Mouse (Mus musculus) small intestine, adult 2 months (tissue): ENCODE measurements around the gene Iqcn. TPM values are rescaled to one million over a fixed set of nuclear protein-coding genes. Genes with fewer than 3 reads are reported as not detected.

Experiments
- H3K27ac ChIP-seq: fragments of 200-500 bp; 2 replicates; pipeline ENCODE4 v1.5.1; 2012; ENCODE audit warnings: low read depth, low read length, control low read depth, inconsistent platforms; ENCODE audit not compliant: insufficient read depth
- H3K27me3 ChIP-seq: fragments of 200-500 bp; 2 replicates; pipeline ENCODE4 v1.6.1; 2012; ENCODE audit warnings: mild to moderate bottlenecking, moderate library complexity, low read length, inconsistent platforms; ENCODE audit not compliant: control insufficient read depth, insufficient read depth
- H3K36me3 ChIP-seq: fragments of 200-500 bp; 2 replicates; pipeline ENCODE4 v1.6.1; 2012; ENCODE audit warnings: mild to moderate bottlenecking, low read length, control low read depth, inconsistent platforms; ENCODE audit not compliant: control insufficient read depth, insufficient read depth
- H3K4me1 ChIP-seq: fragments of 200-500 bp; 2 replicates; pipeline ENCODE4 v1.6.1; 2012; ENCODE audit warnings: low read length, inconsistent platforms, mixed read lengths; ENCODE audit not compliant: control insufficient read depth, insufficient read depth, insufficient read length
- H3K4me3 ChIP-seq: fragments of 200-500 bp; 2 replicates; pipeline ENCODE4 v1.5.1; 2012; ENCODE audit warnings: low read depth, mild to moderate bottlenecking, control low read depth, inconsistent platforms, low read length, moderate library complexity
- CTCF ChIP-seq: fragments of 200-500 bp; IDR thresholded peaks from 2 replicates; pipeline ENCODE4 v1.5.1; 2012; ENCODE audit warnings: low read depth, mild to moderate bottlenecking, control low read depth, inconsistent platforms, low read length, moderate library complexity, mixed read lengths; ENCODE audit not compliant: insufficient replicate concordance, insufficient read length; ENCODE audit errors: extremely low read depth
- POLR2A ChIP-seq: fragments of 200-500 bp; IDR thresholded peaks from 2 replicates; pipeline ENCODE4 v1.6.1; 2012; ENCODE audit warnings: low read depth, mild to moderate bottlenecking, control low read depth, inconsistent platforms, low read length, moderate library complexity
- WGBS: fragments of 180-500 bp; shearing (Covaris S2); methylation state at CpG from one replicate; pipeline ENCODE4 v1.1.7; 2018; 5-methylcytosine and 5-hydroxymethylcytosine counted together
- polyA plus RNA-seq: library from polyadenylated mRNA; depleted of rRNA; stranded (reverse); fragments of >200 nt; gene quantifications from 2 replicates; pipeline ENCODE4 v1.2.3, GENCODE M21; 2012

The Iqcn gene
- polyA plus RNA-seq, 1 experiment: 0.03 TPM

- WGBS: 89% methylated on average over 9 of the region's 9 CpGs
- Histone ChIP-seq H3K27ac (no peak overlapping the region), H3K4me1 (no peaks in the 10 kb centered on the region), H3K36me3 (no peaks in the 10 kb centered on the region), H3K27me3 (no peaks in the 10 kb centered on the region), H3K4me3 (no peak overlapping the region)
- no peak for TF ChIP-seq CTCF
These were observed 6.5 kb downstream of the Iqcn start for GRCm38 (mm10) chr8:70709794-70710193.

GRCm38 (mm10) chr8:70710296-70710695, 7.0 kb downstream of the Iqcn start:
- WGBS: 87% methylated on average over 1 of the region's 1 CpGs
- TF ChIP-seq POLR2A (no peak), CTCF (no peak)

DNA sequence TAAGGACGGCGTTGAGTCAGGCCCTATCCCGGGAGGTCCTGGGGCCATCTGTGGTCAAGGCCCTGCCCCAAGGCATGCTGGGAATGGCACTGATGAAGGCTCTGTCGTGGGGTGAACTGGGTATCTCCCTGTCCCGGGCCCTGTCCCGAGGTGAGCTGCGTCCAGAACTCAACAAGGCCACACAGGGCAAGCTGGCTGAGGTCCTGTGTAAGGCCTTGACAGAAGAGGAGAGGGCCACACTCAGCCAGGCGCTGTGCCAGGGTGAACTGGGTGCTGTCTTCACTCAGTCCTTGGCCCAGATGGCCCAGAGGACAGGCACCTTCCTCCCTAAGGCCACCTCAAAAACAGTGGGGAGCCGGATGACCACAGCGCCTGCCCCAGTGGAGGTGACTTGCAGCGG, 7.8 kb downstream of the Iqcn start:
- no peaks in the 10 kb centered on the region for H3K4me1 ChIP-seq
- no peak for TF ChIP-seq CTCF
- no peak for TF ChIP-seq POLR2A
- no peaks in the 10 kb centered on the region for H3K36me3 ChIP-seq
- H3K27me3 ChIP-seq: no peaks in the 10 kb centered on the region
- H3K27ac ChIP-seq: no peak overlapping the region
- H3K4me3 ChIP-seq: no peak overlapping the region
- WGBS: 85% methylated on average over 11 of the region's 11 CpGs

More at GRCm38 (mm10) chr8:70710296-70710695, 7.0 kb downstream of the Iqcn start:
- Histone ChIP-seq H3K4me3 (no peak overlapping the region), H3K36me3 (no peaks in the 10 kb centered on the region), H3K4me1 (no peaks in the 10 kb centered on the region), H3K27ac (no peak overlapping the region), H3K27me3 (no peaks in the 10 kb centered on the region)

GRCm38 (mm10) chr8:70713991-70714390, 10.7 kb downstream of the Iqcn start:
- no peak for TF ChIP-seq POLR2A
- no peak for TF ChIP-seq CTCF
- Histone ChIP-seq H3K27ac (no peak overlapping the region), H3K27me3 (no peaks in the 10 kb centered on the region), H3K36me3 (no peaks in the 10 kb centered on the region), H3K4me3 (no peak overlapping the region), H3K4me1 (peaks cover 2% of the 10 kb centered on the region; the same call in 1 of the 2 replicates)
- 80% methylated on average over 7 of the region's 7 CpGs for WGBS

- no peak overlapping the region for H3K4me3 ChIP-seq
- H3K27ac ChIP-seq: no peak overlapping the region
- H3K36me3 ChIP-seq: no peaks in the 10 kb centered on the region
- WGBS: 74% methylated on average over 2 of the region's 2 CpGs
- no peak for TF ChIP-seq CTCF
- peaks cover 5% of the 10 kb centered on the region for H3K4me1 ChIP-seq
- no peaks in the 10 kb centered on the region for H3K27me3 ChIP-seq
These were observed 11.8 kb downstream of the Iqcn start for GRCm38 (mm10) chr8:70715086-70715485.

DNA sequence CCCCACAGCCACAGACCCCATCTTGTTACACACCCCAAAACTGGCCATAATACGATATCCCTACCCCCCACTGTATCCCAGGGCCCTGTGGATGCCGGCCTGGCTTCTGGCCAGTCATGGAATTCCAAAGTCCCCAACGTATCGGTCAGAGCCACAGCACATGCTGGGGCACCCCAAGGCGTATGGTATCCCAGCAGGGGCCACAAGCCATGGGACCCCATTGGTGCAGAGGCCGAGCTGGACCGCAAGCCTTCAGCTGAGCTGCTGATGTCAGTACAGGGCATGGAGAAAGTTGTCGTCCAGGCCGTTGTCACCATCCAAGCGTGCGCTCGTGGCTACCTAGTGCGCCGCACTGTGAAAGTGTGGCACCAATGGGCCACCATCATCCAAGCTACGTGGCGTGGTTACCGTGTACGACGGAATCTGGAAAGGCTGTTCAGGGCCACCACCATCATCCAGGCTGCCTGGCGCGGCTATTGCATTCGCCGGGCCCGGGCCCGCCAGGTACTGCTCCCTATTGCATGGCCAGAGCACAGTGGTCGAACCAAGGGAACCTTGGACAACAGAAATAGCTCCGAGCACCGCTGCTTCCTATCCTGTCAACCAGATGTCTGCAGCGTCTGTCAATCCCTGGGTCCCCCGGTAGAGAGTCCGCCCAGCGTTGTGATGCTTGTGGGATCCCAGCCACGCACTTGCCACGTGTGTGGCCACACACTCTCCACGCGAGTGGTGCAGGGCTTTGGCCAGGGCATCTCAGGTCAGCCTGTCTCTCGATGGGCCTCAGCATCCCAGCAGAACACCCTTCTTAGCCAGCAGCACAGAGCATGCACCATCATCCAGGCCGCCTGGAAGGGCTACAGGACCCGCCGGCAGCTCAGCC, 13.5 kb downstream of the Iqcn start:
- H3K27ac ChIP-seq: no peak overlapping the region
- no peak overlapping the region for H3K4me3 ChIP-seq
- TF ChIP-seq POLR2A (no peak), CTCF (no peak)
- H3K27me3 ChIP-seq: no peaks in the 10 kb centered on the region
- H3K36me3 ChIP-seq: no peaks in the 10 kb centered on the region
- H3K4me1 ChIP-seq: peaks cover 6% of the 10 kb centered on the region
- 85% methylated on average over 40 of the region's 40 CpGs for WGBS

DNA sequence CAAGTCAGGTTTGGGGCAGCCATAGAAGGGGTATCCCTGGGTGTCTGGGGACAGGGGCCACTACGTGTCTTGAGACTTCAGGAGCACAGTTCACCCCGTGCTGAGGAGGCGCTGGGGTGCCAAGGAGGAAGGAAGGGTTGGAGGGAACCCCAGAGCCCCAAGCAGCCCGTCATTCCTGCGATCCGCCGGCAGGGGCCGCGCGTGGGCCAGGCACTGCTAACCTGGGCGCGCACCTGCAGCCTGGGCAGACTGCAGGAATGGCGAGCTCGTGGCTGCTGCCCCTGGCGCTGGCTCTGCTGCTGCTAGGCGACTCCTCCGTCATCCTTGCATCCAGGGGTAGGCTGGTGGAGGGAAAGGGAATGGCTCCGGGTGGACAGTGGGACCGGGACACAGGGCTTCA, 15.0 kb downstream of the Iqcn start, which contains the start of gene Gm3336:
Gene Gm3336, plus strand, starts transcription at position 247 of the 400 bp plus-strand sequence.
- Histone ChIP-seq H3K4me3 (peak within 1 kb of the TSS; percentile 52), H3K27me3 (no peaks in the 10 kb centered on the region), H3K36me3 (no peaks in the 10 kb centered on the region), H3K4me1 (peaks cover 6% of the 10 kb centered on the region), H3K27ac (no peak within 1 kb of the TSS)
- WGBS: 2% methylated on average over 19 of the region's 19 CpGs
- TF ChIP-seq CTCF: peak; percentile 78
- TF ChIP-seq POLR2A: peak; percentile 8; the same call in 1 of the 2 replicates
